Mouse (Mus musculus) MEL (cell line): ENCODE results near the gene Asb12. TPM values are rescaled to one million over a fixed set of nuclear protein-coding genes. Genes with fewer than 3 reads are reported as not detected.

Experiments used
- DNase-seq: peaks from one replicate; pipeline ENCODE4 v3.0.0; 2011; ENCODE audit warnings: low read depth, low spot score
- H3K27ac ChIP-seq: 2 replicates; pipeline ENCODE4 v1.5.1; 2012; ENCODE audit warnings: low read depth, mild to moderate bottlenecking, control low read depth, low read length, moderate library complexity; ENCODE audit not compliant: control insufficient read depth
- H3K27me3 ChIP-seq, 2 experiments: fragments of 150-350 bp in 1 of 2; sonication (generic) in 1 of 2; 2 replicates each; pipeline ENCODE4 v1.6.1; 2012; ENCODE audit warnings: low read length in 2 of 2, mild to moderate bottlenecking in 2 of 2, improper control_type of control experiment in 1 of 2, moderate library complexity in 1 of 2; ENCODE audit not compliant: insufficient read depth in 2 of 2, control insufficient read depth in 1 of 2
- H3K36me3 ChIP-seq, 2 experiments: 2 replicates each; pipeline ENCODE4 v1.6.1; 2012 to 2014; ENCODE audit warnings: low read length in 2 of 2, improper control_type of control experiment in 1 of 2, inconsistent platforms in 1 of 2, mild to moderate bottlenecking in 1 of 2; ENCODE audit not compliant: insufficient read depth in 2 of 2, control insufficient read depth in 1 of 2
- H3K4me1 ChIP-seq, 2 experiments: fragments of 150-350 bp in 1 of 2; sonication (generic) in 1 of 2; 2 replicates each; pipeline ENCODE4 v1.6.1; 2012; ENCODE audit warnings: low read length in 2 of 2, improper control_type of control experiment in 1 of 2, mild to moderate bottlenecking in 1 of 2; ENCODE audit not compliant: insufficient read depth in 2 of 2, control insufficient read depth in 1 of 2
- H3K4me3 ChIP-seq, 2 experiments: fragments of 150-350 bp in 1 of 2; sonication (generic) in 1 of 2; 2 replicates each; pipeline ENCODE4 v1.5.1; 2012; ENCODE audit warnings: low read depth in 2 of 2, low read length in 2 of 2, mild to moderate bottlenecking in 2 of 2, moderate library complexity in 2 of 2, control low read depth in 1 of 2, improper control_type of control experiment in 1 of 2; ENCODE audit not compliant: control insufficient read depth in 1 of 2, insufficient read depth in 1 of 2
- H3K79me2 ChIP-seq: 2 replicates; pipeline ENCODE4 v1.6.1; 2012; ENCODE audit warnings: mild to moderate bottlenecking, low read length, moderate library complexity; ENCODE audit not compliant: control insufficient read depth, poor library complexity, insufficient read depth
- H3K9ac ChIP-seq: 2 replicates; pipeline ENCODE4 v1.6.1; 2012; ENCODE audit warnings: low read depth, mild to moderate bottlenecking, control low read depth, low read length, moderate library complexity; ENCODE audit not compliant: control insufficient read depth, poor library complexity, severe bottlenecking
- H3K9me3 ChIP-seq: fragments of 150-350 bp; sonication (generic); replicated peaks from 2 replicates; pipeline ENCODE4 v1.6.1; 2012; ENCODE audit warnings: mild to moderate bottlenecking, low read length, improper control_type of control experiment, moderate library complexity; ENCODE audit not compliant: insufficient read depth
- CHD2 ChIP-seq: IDR thresholded peaks from 2 replicates; pipeline ENCODE4 v1.6.1; 2011; ENCODE audit warnings: low read length, improper control_type of control experiment
- ELF1 ChIP-seq: IDR thresholded peaks from 2 replicates; pipeline ENCODE4 v1.6.1; 2014; ENCODE audit warnings: low read depth, mild to moderate bottlenecking, inconsistent platforms, low read length, improper control_type of control experiment, moderate library complexity
- GATA1 ChIP-seq: IDR thresholded peaks from 2 replicates; pipeline ENCODE4 v1.6.1; 2011; ENCODE audit warnings: low read depth, low read length, improper control_type of control experiment
- HCFC1 ChIP-seq: IDR thresholded peaks from 2 replicates; pipeline ENCODE4 v1.6.1; 2012; ENCODE audit warnings: low read depth, mild to moderate bottlenecking, inconsistent platforms, low read length, improper control_type of control experiment, moderate library complexity
- JUND ChIP-seq: IDR thresholded peaks from 2 replicates; pipeline ENCODE4 v1.6.1; 2011; ENCODE audit warnings: low read depth, mild to moderate bottlenecking, improper control_type of control experiment, low read length
- MAX ChIP-seq: IDR thresholded peaks from 2 replicates; pipeline ENCODE4 v1.6.1; 2011; ENCODE audit warnings: low read length, improper control_type of control experiment
- MAZ ChIP-seq: IDR thresholded peaks from 2 replicates; pipeline ENCODE4 v1.6.1; 2012; ENCODE audit warnings: low read depth, mild to moderate bottlenecking, inconsistent platforms, low read length, improper control_type of control experiment
- MXI1 ChIP-seq: IDR thresholded peaks from 2 replicates; pipeline ENCODE4 v1.6.1; 2011; ENCODE audit warnings: mild to moderate bottlenecking, low read depth, low read length, improper control_type of control experiment
- MYB ChIP-seq: IDR thresholded peaks from 2 replicates; pipeline ENCODE4 v1.6.1; 2011; ENCODE audit warnings: mild to moderate bottlenecking, low read depth, low read length, improper control_type of control experiment
- NELFE ChIP-seq: IDR thresholded peaks from 2 replicates; pipeline ENCODE4 v1.6.1; 2011; ENCODE audit warnings: low read depth, low read length, improper control_type of control experiment
- NRF1 ChIP-seq: IDR thresholded peaks from 2 replicates; pipeline ENCODE4 v1.6.1; 2014; ENCODE audit warnings: low read depth, mild to moderate bottlenecking, inconsistent platforms, low read length, improper control_type of control experiment, moderate library complexity; ENCODE audit not compliant: poor library complexity, insufficient read depth, severe bottlenecking
- POLR2AphosphoS2 ChIP-seq: IDR thresholded peaks from 2 replicates; pipeline ENCODE4 v1.6.1; 2011; ENCODE audit warnings: low read length, improper control_type of control experiment
- RCOR1 ChIP-seq: IDR thresholded peaks from 2 replicates; pipeline ENCODE4 v1.6.1; 2012; ENCODE audit warnings: low read depth, mild to moderate bottlenecking, inconsistent platforms, low read length, improper control_type of control experiment
- SIN3A ChIP-seq: IDR thresholded peaks from 2 replicates; pipeline ENCODE4 v1.6.1; 2012; ENCODE audit warnings: low read length, improper control_type of control experiment, inconsistent platforms
- SMC3 ChIP-seq: IDR thresholded peaks from 2 replicates; pipeline ENCODE4 v1.6.1; 2011; ENCODE audit warnings: low read depth, low read length, improper control_type of control experiment
- TAL1 ChIP-seq: IDR thresholded peaks from 2 replicates; pipeline ENCODE4 v1.6.1; 2012; ENCODE audit warnings: mild to moderate bottlenecking, inconsistent platforms, low read length, moderate library complexity, mixed read lengths
- TCF12 ChIP-seq: IDR thresholded peaks from 2 replicates; pipeline ENCODE4 v1.6.1; 2014; ENCODE audit warnings: low read depth, mild to moderate bottlenecking, inconsistent platforms, low read length, improper control_type of control experiment, moderate library complexity
- USF1 ChIP-seq: IDR thresholded peaks from 2 replicates; pipeline ENCODE4 v1.6.1; 2014; ENCODE audit warnings: low read depth, mild to moderate bottlenecking, inconsistent platforms, low read length, improper control_type of control experiment, moderate library complexity
- USF2 ChIP-seq, 2 experiments: IDR thresholded peaks; 2 replicates each; pipeline ENCODE4 v1.6.1; 2011 to 2012; ENCODE audit warnings: improper control_type of control experiment in 2 of 2, low read length in 2 of 2, borderline replicate concordance in 1 of 2, inconsistent platforms in 1 of 2, low read depth in 1 of 2, mild to moderate bottlenecking in 1 of 2; ENCODE audit not compliant: insufficient read depth in 1 of 2
- polyA plus RNA-seq, 2 experiments: library from polyadenylated mRNA; stranded (reverse) in 1 of 2; unstranded in 1 of 2; fragments of >175 nt in 1 of 2; fragments of >200 nt in 1 of 2; gene quantifications; 2 replicates each; pipeline versions ENCODE4 v1.2.1 to v1.2.4; 2012; ENCODE audit warnings: low replicate concordance in 2 of 2, low read depth in 1 of 2; ENCODE audit not compliant: insufficient read length in 2 of 2, insufficient read depth in 1 of 2, missing spikeins in 1 of 2
- total RNA-seq: library from RNA; depleted of rRNA; stranded (reverse); fragments of 300-350 nt; gene quantifications from 2 replicates; pipeline ENCODE4 v1.2.3, GENCODE M21; 2012

Asb12 gene
- total and polyA plus RNA-seq, 3 experiments: not detected

- H3K4me3 ChIP-seq: peak overlapping the region; percentile 92 to 93
- DNase-seq: no peak
- TF ChIP-seq JUND (no peak), HCFC1 (no peak; the same call in 1 of the 2 replicates), SMC3 (no peak), MAX (no peak), GATA1 (no peak), ELF1 (no peak), TAL1 (no peak), USF2 (IDR thresholded peaks at IDR 0.05; ENCODE audit: borderline replicate concordance in 1 of 2, insufficient read depth in 1 of 2, low read depth in 1 of 2, low read length in 2 of 2) (no peak), NRF1 (no peak), TCF12 (no peak), SIN3A (no peak), MAZ (no peak), USF1 (no peak), NELFE (no peak), MYB (no peak), CHD2 (no peak), POLR2AphosphoS2 (no peak)
- TF ChIP-seq, all 39 proteins: peak for 0
- Histone ChIP-seq H3K27ac (no peak overlapping the region), H3K9me3 (no peaks in the 10 kb centered on the region), H3K27me3 (no peaks in the 10 kb centered on the region), H3K79me2 (no peaks in the 10 kb centered on the region; the same call in 1 of the 2 replicates), H3K4me1 (peaks cover 0 to 7% of the 10 kb centered on the region in 2 experiments; a peak in 1 of 4 replicates), H3K36me3 (no peaks in the 10 kb centered on the region), H3K9ac (peak overlapping the region; percentile 66)
Measured at GRCm38 (mm10) chrX:95445141-95445540, 112.6 kb downstream of the Asb12 start.

GRCm38 (mm10) chrX:95444776-95445111, 113.0 kb downstream of the Asb12 start, which contains the start of gene Amer1:
Gene Amer1 (minus strand): TSS chrX:95444872.
- Histone ChIP-seq H3K27me3 (no peaks in the 10 kb centered on the region), H3K4me3 (peak within 1 kb of the TSS; percentile 92 to 93), H3K4me1 (peaks cover 0 to 7% of the 10 kb centered on the region in 2 experiments; a peak in 1 of 4 replicates), H3K9me3 (no peaks in the 10 kb centered on the region), H3K79me2 (no peaks in the 10 kb centered on the region; the same call in 1 of the 2 replicates), H3K36me3 (no peaks in the 10 kb centered on the region), H3K27ac (peak within 1 kb of the TSS; percentile 82), H3K9ac (peak within 1 kb of the TSS; percentile 74)
- no peak for TF ChIP-seq USF1
- peak; percentile 4; the same call in 1 of the 2 replicates for TF ChIP-seq MXI1
- TF ChIP-seq ELF1: peak; percentile 43; the same call in 1 of the 2 replicates
- TF ChIP-seq NELFE: peak; percentile 14; the same call in 1 of the 2 replicates
- TF ChIP-seq CHD2: peak; percentile 16; the same call in 1 of the 2 replicates
- no peak for TF ChIP-seq RCOR1
- TF ChIP-seq HCFC1: peak; percentile 46
- TF ChIP-seq TCF12: 0 out of 2 replicates have a peak, but pooled peaks have one; percentile 6
- DNase-seq: peak; percentile 92
